Mouse (Mus musculus): Measurements from ENCODE around the gene Adgra1. TPM values are rescaled to one million over a fixed set of nuclear protein-coding genes. Genes with fewer than 3 reads are reported as not detected.

Adgra1 gene
- total and polyA plus RNA-seq, 2 experiments from 2014 or later, result 0.12 TPM; not detected in 1

GRCm38 (mm10) chr7:139797186-139798109, 36.5 kb upstream of the Adgra1 start:
- H3K9me3 ChIP-seq (replicated peaks; ENCODE audit: control insufficient read depth, low read length), result no peaks in the 10 kb centered on the region
- H3K9ac ChIP-seq (replicated peaks; ENCODE audit: low read depth, low read length), result no peak overlapping the region
- H3K27ac ChIP-seq (ENCODE audit: low read depth), result no peak overlapping the region
- H3K4me3 ChIP-seq (ENCODE audit: low read depth, low read length), result no peak overlapping the region
- H3K36me3 ChIP-seq (replicated peaks; ENCODE audit: control insufficient read depth, insufficient read depth, low read length), result no peaks in the 10 kb centered on the region
- no peak for DNase-seq (ENCODE audit: low spot score)
- H3K27me3 ChIP-seq (ENCODE audit: control insufficient read depth, insufficient read depth, low read length), result no peaks in the 10 kb centered on the region
- no peaks in the 10 kb centered on the region for H3K4me1 ChIP-seq (ENCODE audit: control insufficient read depth, insufficient read depth)
- no peak for ATAC-seq (ENCODE audit: insufficient read depth, low read depth)
- H3K4me2 ChIP-seq (ENCODE audit: low read depth, low read length), result no peak overlapping the region
- TF ChIP-seq EP300 (IDR thresholded peaks at IDR 0.05; ENCODE audit: low read depth) (no peak), CTCF (IDR thresholded peaks at IDR 0.05; ENCODE audit: low read depth) (no peak)
- 62% methylated on average over 9 of the region's 9 CpGs for WGBS

- 51% methylated on average over 8 of the region's 8 CpGs for WGBS
- no peaks in the 10 kb centered on the region for H3K4me1 ChIP-seq (ENCODE audit: control insufficient read depth, insufficient read depth)
- H3K36me3 ChIP-seq (replicated peaks; ENCODE audit: control insufficient read depth, insufficient read depth, low read length), result no peaks in the 10 kb centered on the region
- DNase-seq (ENCODE audit: low spot score) (no peak), ATAC-seq (ENCODE audit: insufficient read depth, low read depth) (no peak)
- TF ChIP-seq EP300 (IDR thresholded peaks at IDR 0.05; ENCODE audit: low read depth) (no peak), CTCF (IDR thresholded peaks at IDR 0.05; ENCODE audit: low read depth) (no peak)
- no peak overlapping the region for H3K4me2 ChIP-seq (ENCODE audit: low read depth, low read length)
- H3K9ac ChIP-seq (replicated peaks; ENCODE audit: low read depth, low read length), result no peak overlapping the region
- H3K4me3 ChIP-seq (ENCODE audit: low read depth, low read length), result no peak overlapping the region
- no peaks in the 10 kb centered on the region for H3K9me3 ChIP-seq (replicated peaks; ENCODE audit: control insufficient read depth, low read length)
- no peaks in the 10 kb centered on the region; the same call in 1 of the 2 replicates for H3K27me3 ChIP-seq (ENCODE audit: control insufficient read depth, insufficient read depth, low read length)
- no peak overlapping the region for H3K27ac ChIP-seq (ENCODE audit: low read depth)
Observed at GRCm38 (mm10) chr7:139806175-139806601, 27.8 kb upstream of the Adgra1 start.

- ATAC-seq (ENCODE audit: insufficient read depth, low read depth) (no peak), DNase-seq (ENCODE audit: low spot score) (no peak)
- Histone ChIP-seq H3K4me3 (ENCODE audit: low read depth, low read length) (no peak overlapping the region), H3K9ac (replicated peaks; ENCODE audit: low read depth, low read length) (no peak overlapping the region), H3K36me3 (replicated peaks; ENCODE audit: control insufficient read depth, insufficient read depth, low read length) (no peaks in the 10 kb centered on the region), H3K27me3 (ENCODE audit: control insufficient read depth, insufficient read depth, low read length) (no peaks in the 10 kb centered on the region; the same call in 1 of the 2 replicates), H3K4me1 (ENCODE audit: control insufficient read depth, insufficient read depth) (no peaks in the 10 kb centered on the region), H3K4me2 (ENCODE audit: low read depth, low read length) (no peak overlapping the region), H3K27ac (ENCODE audit: low read depth) (no peak overlapping the region), H3K9me3 (replicated peaks; ENCODE audit: control insufficient read depth, low read length) (no peaks in the 10 kb centered on the region)
- TF ChIP-seq EP300 (IDR thresholded peaks at IDR 0.05; ENCODE audit: low read depth), result no peak
- no peak for TF ChIP-seq CTCF (IDR thresholded peaks at IDR 0.05; ENCODE audit: low read depth)
- WGBS, result 71% methylated on average over 6 of the region's 6 CpGs
Observed at GRCm38 (mm10) chr7:139810036-139810435, 23.9 kb upstream of the Adgra1 start.

GRCm38 (mm10) chr7:139811706-139812105, 22.3 kb upstream of the Adgra1 start:
- 82% methylated on average over 7 of the region's 7 CpGs for WGBS
- Histone ChIP-seq H3K36me3 (replicated peaks; ENCODE audit: control insufficient read depth, insufficient read depth, low read length) (no peaks in the 10 kb centered on the region), H3K27ac (ENCODE audit: low read depth) (no peak overlapping the region), H3K4me3 (ENCODE audit: low read depth, low read length) (no peak overlapping the region), H3K4me2 (ENCODE audit: low read depth, low read length) (no peak overlapping the region), H3K27me3 (ENCODE audit: control insufficient read depth, insufficient read depth, low read length) (no peaks in the 10 kb centered on the region), H3K4me1 (ENCODE audit: control insufficient read depth, insufficient read depth) (no peaks in the 10 kb centered on the region), H3K9me3 (replicated peaks; ENCODE audit: control insufficient read depth, low read length) (no peaks in the 10 kb centered on the region), H3K9ac (replicated peaks; ENCODE audit: low read depth, low read length) (no peak overlapping the region)
- ATAC-seq (ENCODE audit: insufficient read depth, low read depth) (no peak), DNase-seq (ENCODE audit: low spot score) (no peak)
- no peak for TF ChIP-seq EP300 (IDR thresholded peaks at IDR 0.05; ENCODE audit: low read depth)
- no peak for TF ChIP-seq CTCF (IDR thresholded peaks at IDR 0.05; ENCODE audit: low read depth)

GRCm38 (mm10) chr7:139813577-139814207, 20.3 kb upstream of the Adgra1 start:
- TF ChIP-seq EP300 (IDR thresholded peaks at IDR 0.05; ENCODE audit: low read depth), result no peak
- TF ChIP-seq CTCF (IDR thresholded peaks at IDR 0.05; ENCODE audit: low read depth), result no peak
- H3K9ac ChIP-seq (replicated peaks; ENCODE audit: low read depth, low read length), result no peak overlapping the region
- H3K9me3 ChIP-seq (replicated peaks; ENCODE audit: control insufficient read depth, low read length), result no peaks in the 10 kb centered on the region
- no peaks in the 10 kb centered on the region for H3K36me3 ChIP-seq (replicated peaks; ENCODE audit: control insufficient read depth, insufficient read depth, low read length)
- H3K27me3 ChIP-seq (ENCODE audit: control insufficient read depth, insufficient read depth, low read length), result no peaks in the 10 kb centered on the region
- no peak overlapping the region for H3K4me2 ChIP-seq (ENCODE audit: low read depth, low read length)
- no peak overlapping the region for H3K27ac ChIP-seq (ENCODE audit: low read depth)
- DNase-seq (ENCODE audit: low spot score) (no peak), ATAC-seq (ENCODE audit: insufficient read depth, low read depth) (no peak)
- H3K4me3 ChIP-seq (ENCODE audit: low read depth, low read length), result no peak overlapping the region
- 72% methylated on average over 6 of the region's 6 CpGs for WGBS
- H3K4me1 ChIP-seq (ENCODE audit: control insufficient read depth, insufficient read depth), result no peaks in the 10 kb centered on the region

Data from heart, postnatal 0 days (tissue).